Mouse (Mus musculus) G1E (cell line): ENCODE measurements around the gene Pan2.

Experiments
- CTCF ChIP-seq: IDR thresholded peaks from 2 replicates; pipeline ENCODE4 v1.5.1; 2012; ENCODE audit warnings: low read depth, low read length, inconsistent platforms, mixed read lengths
- GATA2 ChIP-seq: IDR thresholded peaks from 2 replicates; pipeline ENCODE4 v1.6.1; 2012; ENCODE audit warnings: low read depth, low read length, inconsistent platforms, borderline replicate concordance

DNA sequence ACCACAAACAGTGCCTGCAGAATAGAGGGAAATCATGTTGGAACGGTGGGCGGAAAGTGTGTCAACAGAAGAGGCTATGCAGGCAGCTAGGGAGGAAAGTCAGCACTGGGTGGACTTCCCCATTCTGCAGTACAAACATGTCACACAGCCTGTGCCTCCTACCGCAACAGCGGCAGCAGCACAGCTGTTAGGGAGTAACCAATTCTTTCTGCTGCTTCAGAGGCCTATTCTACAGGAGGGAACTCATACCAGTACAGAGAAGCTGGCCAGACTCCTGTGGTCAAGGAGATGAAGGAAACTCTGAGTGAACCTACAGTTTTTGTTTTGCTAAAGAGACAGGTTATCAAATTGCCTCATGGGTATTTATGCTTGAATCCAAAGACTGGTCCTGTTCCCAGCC, 44.2 kb upstream of the Pan2 start:
- TF ChIP-seq CTCF (no peak), GATA2 (no peak)
